Comparison of ENCODE assay signal across 30 mouse cellular contexts in the genomic region with DNA sequence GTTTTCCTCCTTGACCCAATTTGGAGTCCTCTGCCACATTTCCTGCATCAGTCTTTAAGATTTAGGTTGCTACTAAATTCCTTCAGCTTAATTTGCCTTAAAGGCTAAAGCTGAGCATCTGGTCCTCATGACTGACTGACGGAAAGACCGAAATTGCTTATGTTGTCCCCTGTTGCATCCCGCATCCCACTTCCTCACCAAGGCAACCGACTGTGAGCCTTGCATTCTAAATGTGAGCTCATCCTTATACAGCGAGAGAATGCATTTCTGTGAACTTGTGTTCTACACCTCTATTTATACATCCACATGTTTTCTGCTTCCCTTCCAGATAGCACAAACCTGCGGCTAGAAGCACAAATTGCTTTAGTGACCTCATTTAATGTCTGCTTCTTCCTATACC.
A peak's percentile ranks its signal among the peaks of the same experiment; 100 is the strongest.
DNase-seq lines count a peak whose midpoint lies in the region; ATAC-seq lines count a peak whose summit lies in the region.
"Had no signal": no experiment of that assay in that cellular context is flagged by ENCODE, and none has a peak within 500 bp of the region (broad histone marks: within the 10 kb centered on the region; RNA-seq: fewer than 3 reads in every experiment).

No protein-coding gene starts in this region.

- peak; percentile 18 for DNase-seq in layer of hippocampus, adult 9-11 months
- no peak for DNase-seq in layer of hippocampus, postnatal 25 days (ENCODE audit: extremely low spot score in 1 of 2, low spot score in 1 of 2)
- DNase-seq in frontal cortex, postnatal 36 days (ENCODE audit: low spot score in 2 of 2): peak; percentile 23 to 47
- DNase-seq in right cerebral cortex, postnatal 25 days: peak; percentile 26
- DNase-seq in ovary, postnatal 14 days (ENCODE audit: low spot score): no peak
- DNase-seq in B cell, adult 2 months: no peak
- DNase-seq: adrenal gland, adult 8-10 months; cerebellum, adult 8-10 months; cerebellum, postnatal 25 days; gastrocnemius, postnatal 25 days; heart, adult 18-20 months; heart, postnatal 36 days; kidney, adult 2 months; kidney, postnatal 36 days; liver, postnatal 0 days; lung, postnatal 36 days; midbrain, embryonic 14.5 days; thymus, postnatal 4 days had no signal

- no peaks in the 10 kb centered on the region for H3K27me3 ChIP-seq in midbrain, embryonic 15.5 days (replicated peaks)
- H3K27me3 ChIP-seq in midbrain, embryonic 16.5 days (ENCODE audit: control insufficient read depth, insufficient read depth, low read depth, low read length): no peaks in the 10 kb centered on the region
- H3K27me3 ChIP-seq: CH12.LX; hindbrain, embryonic 12.5 days; intestine, embryonic 15.5 days had no signal

- no peak overlapping the region for H3K9ac ChIP-seq in midbrain, embryonic 15.5 days
- no peak overlapping the region for H3K9ac ChIP-seq in midbrain, embryonic 16.5 days (ENCODE audit: low read depth, low read length)
- H3K9ac ChIP-seq: hindbrain, embryonic 12.5 days; intestine, embryonic 15.5 days; limb, embryonic 13.5 days; liver, embryonic 12.5 days; liver, postnatal 0 days had no signal

- H3K27ac ChIP-seq in midbrain, embryonic 15.5 days: peak overlapping the region; percentile 51; the same call in 1 of the 2 replicates
- H3K27ac ChIP-seq in midbrain, embryonic 16.5 days (ENCODE audit: low read length): no peak overlapping the region
- H3K27ac ChIP-seq: hindbrain, embryonic 12.5 days; hindbrain, postnatal 0 days; intestine, embryonic 15.5 days; limb, embryonic 13.5 days; liver, embryonic 12.5 days had no signal

- 46% methylated on average over 6 of the region's 6 CpGs for WGBS in midbrain, embryonic 15.5 days
- WGBS in midbrain, embryonic 16.5 days: 48% methylated on average over 6 of the region's 6 CpGs

- no peaks in the 10 kb centered on the region for H3K36me3 ChIP-seq in midbrain, embryonic 15.5 days (replicated peaks)
- no peaks in the 10 kb centered on the region for H3K36me3 ChIP-seq in midbrain, embryonic 16.5 days (ENCODE audit: control insufficient read depth, insufficient read depth, low read length)
- H3K36me3 ChIP-seq: hindbrain, embryonic 12.5 days; intestine, embryonic 15.5 days; limb, embryonic 13.5 days; liver, embryonic 12.5 days had no signal

- H3K4me1 ChIP-seq in midbrain, embryonic 15.5 days: peaks cover 35% of the 10 kb centered on the region
- peaks cover 27% of the 10 kb centered on the region for H3K4me1 ChIP-seq in midbrain, embryonic 16.5 days (ENCODE audit: control insufficient read depth, insufficient read depth, low read length)
- H3K4me1 ChIP-seq: limb, embryonic 13.5 days; liver, embryonic 12.5 days; megakaryocyte, embryonic 14.5 days had no signal

- no peak overlapping the region for H3K4me2 ChIP-seq in midbrain, embryonic 15.5 days
- H3K4me2 ChIP-seq in midbrain, embryonic 16.5 days (ENCODE audit: low read length): no peak overlapping the region
- H3K4me2 ChIP-seq: heart, embryonic 11.5 days; hindbrain, embryonic 12.5 days; intestine, embryonic 15.5 days; limb, embryonic 13.5 days; liver, embryonic 12.5 days had no signal

- H3K9me3 ChIP-seq in midbrain, embryonic 15.5 days: no peaks in the 10 kb centered on the region
- H3K9me3 ChIP-seq in midbrain, embryonic 16.5 days (replicated peaks; ENCODE audit: control insufficient read depth, low read length, poor library complexity, severe bottlenecking): no peaks in the 10 kb centered on the region
- H3K9me3 ChIP-seq: hindbrain, embryonic 12.5 days; intestine, embryonic 15.5 days; limb, embryonic 13.5 days; liver, embryonic 12.5 days; megakaryocyte, embryonic 14.5 days had no signal

- no peak overlapping the region for H3K4me3 ChIP-seq in midbrain, embryonic 15.5 days
- H3K4me3 ChIP-seq in midbrain, embryonic 16.5 days (ENCODE audit: low read depth, low read length): no peak overlapping the region
- H3K4me3 ChIP-seq: hindbrain, embryonic 12.5 days; intestine, embryonic 15.5 days; limb, embryonic 13.5 days; liver, embryonic 12.5 days; megakaryocyte, embryonic 14.5 days had no signal

- no peak for ATAC-seq in midbrain, embryonic 15.5 days (replicated peaks)
- no peak for ATAC-seq in midbrain, embryonic 16.5 days
- ATAC-seq: activated CD4-positive, CD25-positive, alpha-beta regulatory T cell, adult 4 months; forebrain, embryonic 14.5 days; hindbrain, postnatal 0 days; intestine, embryonic 15.5 days; liver, embryonic 12.5 days; liver, postnatal 0 days had no signal

Comparison
In these comparisons a context has a peak if more than half of its experiments do, and no peak if none do; other contexts are left out.
1. DNase-seq: peak in layer of hippocampus, adult 9-11 months (single experiment), frontal cortex, postnatal 36 days (2 of 2) and right cerebral cortex, postnatal 25 days (single experiment); none in layer of hippocampus, postnatal 25 days (0 of 2), ovary, postnatal 14 days (single experiment) and B cell, adult 2 months (0 of 2).